Mouse (Mus musculus) adrenal gland, postnatal 36 days (tissue): ENCODE measurements at regions not wholly inside any gene's neighbourhood (a gene's known extent, or its start where the extent isn't known, plus 50 kb on each side); places are given as distances from the start of the nearest gene placed in this dataset.
A peak's percentile ranks its signal among the peaks of the same experiment; 100 is the strongest.

Experiments used
- DNase-seq, 2 experiments: peaks; one replicate each; pipeline ENCODE4 v3.0.0; 2021; ENCODE audit warnings: mixed read lengths in 1 of 2

GRCm38 (mm10) chr14:105779760-105780159 is 116.9 kb downstream of the Spry2 start:
- DNase-seq = no peak

- DNase-seq = peak; percentile 34 to 62
Observed at GRCm38 (mm10) chr14:105779349-105779748, 117.3 kb downstream of the Spry2 start.

- DNase-seq = no peak
Observed at GRCm38 (mm10) chr14:105773674-105774073, 122.9 kb downstream of the Spry2 start.

DNA sequence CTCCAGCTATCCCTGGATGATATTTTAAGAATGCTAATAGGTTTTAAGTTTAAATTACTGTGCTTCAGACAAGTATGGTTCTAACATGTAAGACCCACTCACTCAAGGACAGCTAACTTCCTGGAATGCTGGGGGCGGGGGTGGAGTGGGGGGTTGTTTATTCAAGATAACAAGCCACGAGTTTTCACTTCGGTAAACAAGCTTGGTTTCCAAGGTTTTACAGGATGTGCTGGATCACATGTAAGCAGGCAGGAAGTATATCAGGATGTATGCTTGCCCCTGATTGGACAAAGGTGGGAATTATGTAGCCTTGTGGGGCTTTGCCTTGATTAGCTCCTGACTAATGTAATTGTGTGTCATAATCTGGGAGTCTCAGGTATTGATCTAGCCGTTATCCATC is 129.5 kb downstream of the Spry2 start:
- no peak for DNase-seq

- no peak for DNase-seq
Observed at GRCm38 (mm10) chr14:105752509-105753375, 143.9 kb downstream of the Spry2 start.

DNA sequence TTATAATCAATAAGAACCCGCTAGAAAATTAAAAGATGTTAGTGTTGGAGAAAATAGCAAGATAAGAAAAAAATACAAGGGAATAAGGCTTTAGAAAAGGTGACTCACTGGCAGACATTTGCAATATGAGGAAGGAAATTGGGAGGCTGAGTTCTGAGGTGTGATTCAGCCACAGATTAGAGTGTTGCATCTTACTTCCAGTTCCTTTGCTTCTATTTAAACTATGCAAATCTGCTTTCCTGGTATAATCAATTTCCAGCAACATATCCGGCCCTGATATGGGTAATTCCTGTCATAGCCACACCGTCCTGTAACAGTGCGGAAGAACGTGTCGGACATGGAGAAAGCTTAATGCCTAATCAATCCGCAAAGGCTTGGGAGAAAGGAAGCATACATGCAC is 144.9 kb downstream of the Spry2 start:
- no peak for DNase-seq

DNA sequence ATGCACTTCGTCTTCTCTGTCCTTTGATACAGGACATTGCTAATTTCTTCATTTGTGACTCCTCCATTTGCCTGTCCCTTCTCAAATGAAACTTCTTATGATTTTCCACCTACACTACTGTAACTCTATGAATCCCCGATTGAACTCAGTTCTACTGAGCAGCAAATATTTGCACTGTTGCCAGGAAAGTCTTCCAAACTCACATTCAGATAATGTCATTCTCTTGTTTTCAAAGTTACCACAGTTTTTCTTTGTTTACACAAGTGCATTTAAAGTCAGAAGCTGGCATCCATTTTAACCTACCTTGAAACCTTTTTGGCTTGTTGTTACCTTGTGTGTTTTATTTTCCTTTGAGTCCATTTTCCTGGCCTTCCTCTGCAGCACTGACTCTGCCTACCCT is 152.0 kb downstream of the Spry2 start:
- DNase-seq = no peak

DNA sequence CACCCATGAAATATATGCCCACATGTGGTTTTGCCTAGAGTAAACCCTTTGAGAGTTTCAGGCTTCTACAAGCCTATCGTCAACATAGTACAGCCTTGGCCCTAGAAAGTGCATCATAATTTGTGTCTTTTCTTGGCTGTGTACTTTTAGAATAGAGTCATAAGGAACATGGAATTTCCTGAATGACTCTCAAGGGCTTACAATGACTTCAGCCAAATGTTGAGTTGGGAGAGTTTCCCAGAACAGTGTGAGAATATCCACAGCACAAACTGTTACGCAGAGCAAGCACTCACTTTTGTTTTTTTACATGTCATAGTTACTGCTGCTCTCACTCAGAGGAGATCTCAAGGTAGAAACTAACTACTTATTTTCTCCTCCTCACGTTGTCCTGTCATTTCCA is 152.5 kb downstream of the Spry2 start:
- no peak for DNase-seq

- DNase-seq = peak; percentile 56 to 63
Observed at GRCm38 (mm10) chr14:105740889-105741288, 155.7 kb downstream of the Spry2 start.

- DNase-seq = no peak
Observed at GRCm38 (mm10) chr14:105738568-105738967, 158.1 kb downstream of the Spry2 start.

DNA sequence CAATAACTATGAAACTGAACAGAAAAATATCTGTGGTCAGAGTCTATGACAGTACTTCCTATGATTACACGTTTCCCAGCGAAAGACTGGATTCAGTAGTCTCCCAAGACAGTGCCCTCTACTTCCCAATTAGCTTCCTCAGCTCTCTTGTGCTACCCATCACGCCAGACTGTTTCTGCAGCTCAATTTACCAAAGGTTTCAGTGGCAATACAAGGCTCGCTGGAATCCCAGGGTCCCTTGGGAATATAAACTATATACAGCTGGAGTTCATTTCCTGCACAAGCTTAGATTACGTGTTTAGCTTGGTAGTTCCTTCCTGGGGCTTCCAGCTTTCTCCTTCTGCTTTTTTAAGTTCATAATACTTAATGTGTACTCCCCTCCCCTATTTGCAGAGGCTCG is 160.3 kb downstream of the Spry2 start:
- DNase-seq = no peak

- DNase-seq = no peak
Observed at GRCm38 (mm10) chr14:105734291-105734690, 162.3 kb downstream of the Spry2 start.

GRCm38 (mm10) chr14:105733013-105733728 is 163.4 kb downstream of the Spry2 start:
- DNase-seq = peak; percentile 30 to 40

- DNase-seq = peak; percentile 75 to 78
Observed at GRCm38 (mm10) chr14:105732221-105733012, 164.2 kb downstream of the Spry2 start.

GRCm38 (mm10) chr14:105730786-105731185 is 165.8 kb downstream of the Spry2 start:
- peak; percentile 33 to 37 for DNase-seq

GRCm38 (mm10) chr14:105728841-105729240 is 167.8 kb downstream of the Spry2 start:
- no peak for DNase-seq

DNA sequence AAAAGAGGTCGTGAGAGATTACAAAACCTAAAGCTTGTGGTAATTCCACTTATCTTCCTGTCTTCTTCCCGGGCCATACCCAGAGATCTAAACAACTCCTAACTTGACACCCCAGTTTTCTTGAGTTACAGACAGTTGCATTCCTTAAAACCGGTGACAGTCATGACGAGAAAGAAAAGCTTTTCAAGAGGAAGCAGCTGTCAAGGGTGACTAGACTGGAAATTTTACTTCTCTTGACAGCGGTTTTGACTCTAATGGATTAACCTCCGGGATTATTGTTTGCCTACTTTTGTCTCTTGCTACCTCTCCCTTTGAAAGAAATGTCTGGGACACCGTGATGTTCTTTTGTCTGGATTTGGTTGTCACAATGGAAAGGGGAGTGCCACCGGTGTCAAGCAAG is 170.9 kb downstream of the Spry2 start:
- DNase-seq = no peak

DNA sequence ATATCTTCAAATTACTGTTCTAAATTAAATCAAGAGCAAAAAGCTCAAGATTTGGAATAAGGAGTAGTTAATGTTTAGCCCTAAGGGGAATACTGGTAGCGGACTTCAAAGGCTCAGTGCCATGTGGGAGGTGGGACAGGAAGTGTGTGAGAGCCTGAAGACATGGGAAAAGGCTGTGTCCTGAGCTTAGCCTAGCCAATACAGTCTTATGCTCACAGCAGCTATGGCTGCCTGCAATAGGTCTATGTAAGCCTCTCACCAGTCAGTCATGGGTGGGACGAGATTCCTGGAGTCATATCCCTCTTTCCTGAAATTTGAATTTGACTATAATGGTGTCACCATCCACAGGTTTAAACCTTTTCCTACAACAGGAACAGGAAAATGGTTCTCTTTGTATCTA is 173.7 kb downstream of the Spry2 start:
- no peak for DNase-seq

- DNase-seq = no peak
Observed at GRCm38 (mm10) chr14:105721576-105721975, 175.0 kb downstream of the Spry2 start.

DNA sequence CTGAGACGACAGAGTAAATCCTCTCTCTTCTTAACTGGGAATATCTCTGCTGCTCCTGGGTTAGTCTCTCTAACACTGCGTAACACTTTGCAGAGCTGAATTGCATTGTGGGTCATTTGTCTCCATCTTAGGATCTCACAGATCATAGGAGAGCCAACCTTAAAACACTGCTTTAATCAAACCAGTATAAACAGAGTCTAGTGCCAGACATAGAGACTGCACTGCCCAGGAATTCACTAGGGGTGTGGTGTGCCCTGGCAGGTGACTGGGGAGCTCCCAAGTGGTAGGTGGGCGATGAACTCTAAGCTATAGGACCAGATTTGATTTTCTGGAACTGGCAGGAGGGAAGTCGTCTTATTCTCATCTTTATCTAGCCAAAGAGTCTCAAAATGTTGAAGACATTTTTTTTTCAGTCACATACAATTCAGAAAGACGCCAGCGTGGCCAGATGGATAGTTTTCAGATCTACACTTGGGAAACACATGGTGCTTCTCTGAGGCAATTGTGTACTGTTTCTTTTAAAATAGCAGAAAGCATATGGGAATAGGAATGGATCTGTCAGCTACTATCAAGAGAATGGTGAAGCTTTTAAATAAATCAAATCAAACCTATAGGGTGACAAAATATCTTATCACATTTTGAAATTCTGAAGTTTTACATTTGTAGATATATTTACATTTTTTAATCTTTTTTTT is 175.7 kb downstream of the Spry2 start:
- no peak for DNase-seq

GRCm38 (mm10) chr14:105718676-105719441 is 177.8 kb downstream of the Spry2 start:
- DNase-seq = peak in 1 of 2 experiments; percentile 37
